Mouse (Mus musculus) intestine, embryonic 15.5 days (tissue): Measurements from ENCODE around the gene Spaca3. TPM values are rescaled to one million over a fixed set of nuclear protein-coding genes. Genes with fewer than 3 reads are reported as not detected.

Source experiments
- ATAC-seq: fragments of 200-750 bp; cut with Nextera tagmentation; 2 replicates; pipeline ENCODE4 v1.8.0; 2017; ENCODE audit warnings: moderate TSS enrichment, moderate library complexity
- H3K27ac ChIP-seq: fragments of 300-500 bp; sonication (generic); 2 replicates; pipeline ENCODE4 v1.5.1; 2015; ENCODE audit warnings: mild to moderate bottlenecking, inconsistent platforms
- H3K27me3 ChIP-seq: fragments of 300-500 bp; sonication (generic); replicated peaks from 2 replicates; pipeline ENCODE4 v1.6.1; 2015; ENCODE audit warnings: inconsistent platforms
- H3K36me3 ChIP-seq: fragments of 300-500 bp; sonication (generic); 2 replicates; pipeline ENCODE4 v1.6.1; 2015; ENCODE audit warnings: inconsistent platforms
- H3K4me1 ChIP-seq: fragments of 300-500 bp; sonication (generic); replicated peaks from 2 replicates; pipeline ENCODE4 v1.6.1; 2015; ENCODE audit warnings: inconsistent platforms
- H3K4me2 ChIP-seq: fragments of 300-500 bp; sonication (generic); replicated peaks from 2 replicates; pipeline ENCODE4 v1.6.1; 2015; ENCODE audit warnings: mild to moderate bottlenecking, inconsistent platforms
- H3K4me3 ChIP-seq: fragments of 300-500 bp; sonication (generic); replicated peaks from 2 replicates; pipeline ENCODE4 v1.5.1; 2015; ENCODE audit warnings: inconsistent platforms
- H3K9ac ChIP-seq: fragments of 300-500 bp; sonication (generic); 2 replicates; pipeline ENCODE4 v1.6.1; 2015; ENCODE audit warnings: inconsistent platforms
- H3K9me3 ChIP-seq: fragments of 300-500 bp; sonication (generic); 2 replicates; pipeline ENCODE4 v1.6.1; 2016; ENCODE audit warnings: inconsistent platforms
- WGBS: fragments of 180-500 bp; shearing (Covaris S2); methylation state at CpG from one replicate; pipeline ENCODE4 v1.1.7; 2015; 5-methylcytosine and 5-hydroxymethylcytosine counted together
- polyA plus RNA-seq: library from polyadenylated mRNA; unstranded; fragments of >200 nt; fragmentation: Nextera tagmentation; extraction: Ambion mirVana; gene quantifications from 2 replicates; pipeline ENCODE4 v1.2.1, GENCODE M21; 2015

Gene Spaca3
- polyA plus RNA-seq, result not detected in 2 replicates

DNA sequence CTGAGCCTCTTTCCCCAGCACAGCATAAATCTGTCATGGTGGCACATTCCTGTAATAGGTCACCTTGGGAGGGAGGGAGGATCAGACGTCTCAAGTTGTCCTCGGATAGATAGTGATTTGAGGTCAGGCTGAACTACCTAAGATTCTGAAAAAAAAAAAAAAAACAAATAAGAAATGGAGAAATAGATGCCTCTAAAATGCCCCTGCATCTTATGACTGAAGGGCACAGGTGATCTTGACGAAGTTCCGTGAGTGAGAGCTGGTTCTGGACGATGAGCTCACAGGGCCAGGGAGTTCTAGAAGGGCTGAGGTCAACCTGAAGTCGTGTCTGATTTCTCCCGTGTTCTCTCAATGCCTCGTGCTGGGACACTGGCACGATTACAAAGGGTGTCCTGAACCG lies at the start of gene Spaca3:
Spaca3 (plus strand) TSS at position 301 of the 400 bp plus-strand sequence.
- Histone ChIP-seq H3K27me3 (no peaks in the 10 kb centered on the region), H3K4me1 (no peaks in the 10 kb centered on the region), H3K9ac (no peak within 1 kb of the TSS), H3K4me3 (no peak within 1 kb of the TSS), H3K4me2 (no peak within 1 kb of the TSS), H3K27ac (no peak within 1 kb of the TSS), H3K9me3 (no peaks in the 10 kb centered on the region), H3K36me3 (no peaks in the 10 kb centered on the region)
- 73% methylated on average over 10 of the region's 10 CpGs for WGBS
- ATAC-seq, result no peak

DNA sequence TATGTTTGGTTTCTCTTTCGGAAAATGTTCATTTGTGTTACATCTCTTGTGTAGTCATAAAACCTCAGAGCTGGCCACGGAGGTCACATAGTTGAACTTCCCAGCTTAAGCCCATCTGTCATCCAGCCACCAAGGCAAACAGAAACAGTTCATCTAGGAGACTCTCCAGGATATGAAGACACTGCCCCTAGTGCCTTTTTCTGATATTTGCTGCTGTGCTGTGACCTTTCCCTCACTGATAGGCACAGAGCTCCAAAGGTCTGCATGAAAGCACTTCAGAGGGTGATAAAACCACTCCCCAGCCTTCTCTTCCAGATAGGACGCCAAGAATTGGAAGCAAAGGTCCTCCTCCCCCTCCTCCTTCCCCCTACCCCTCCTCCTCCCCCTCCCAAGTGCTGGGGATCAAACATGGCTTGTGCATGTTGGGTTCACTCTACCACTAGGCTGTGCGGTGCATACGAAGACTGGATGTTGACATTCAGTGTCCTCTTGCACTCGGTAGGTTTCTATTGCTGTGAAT lies 49.6 kb upstream of the Spaca3 start:
- Histone ChIP-seq H3K27ac (peak overlapping the region; percentile 54), H3K36me3 (peaks cover 5% of the 10 kb centered on the region; the same call in 1 of the 2 replicates), H3K9me3 (no peaks in the 10 kb centered on the region), H3K9ac (no peak overlapping the region), H3K4me2 (peak overlapping the region; percentile 28), H3K27me3 (no peaks in the 10 kb centered on the region), H3K4me3 (no peak overlapping the region), H3K4me1 (peaks cover 21% of the 10 kb centered on the region)
- WGBS, result 52% methylated on average over 6 of the region's 6 CpGs
- peak; percentile 90 for ATAC-seq

DNA sequence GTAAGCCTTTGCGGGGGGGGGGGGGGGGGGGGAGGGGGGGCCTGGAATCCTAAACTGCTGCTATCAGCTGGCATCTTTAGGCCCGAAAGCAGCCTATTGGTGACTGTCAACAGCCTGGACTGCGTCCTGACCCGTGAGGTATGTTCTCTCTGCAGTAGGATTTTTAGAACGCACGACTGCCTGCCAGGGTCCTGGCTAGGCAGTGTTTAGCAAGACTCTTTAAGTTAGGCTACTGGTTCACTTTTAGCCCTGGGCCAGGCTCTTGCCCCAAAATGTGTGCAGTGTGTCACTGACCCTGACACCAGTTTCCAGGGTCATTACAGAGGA lies 48.5 kb upstream of the Spaca3 start:
- Histone ChIP-seq H3K4me1 (peaks cover 21% of the 10 kb centered on the region), H3K4me2 (peak overlapping the region; percentile 91), H3K9me3 (no peaks in the 10 kb centered on the region), H3K27ac (peak overlapping the region; percentile 91), H3K9ac (peak overlapping the region; percentile 75), H3K4me3 (peak overlapping the region; percentile 58), H3K36me3 (peaks cover 12% of the 10 kb centered on the region; the same call in 1 of the 2 replicates), H3K27me3 (no peaks in the 10 kb centered on the region)
- WGBS, result 32% methylated on average over 6 of the region's 6 CpGs
- ATAC-seq, result peak; percentile 13; the same call in 1 of the 2 replicates

DNA sequence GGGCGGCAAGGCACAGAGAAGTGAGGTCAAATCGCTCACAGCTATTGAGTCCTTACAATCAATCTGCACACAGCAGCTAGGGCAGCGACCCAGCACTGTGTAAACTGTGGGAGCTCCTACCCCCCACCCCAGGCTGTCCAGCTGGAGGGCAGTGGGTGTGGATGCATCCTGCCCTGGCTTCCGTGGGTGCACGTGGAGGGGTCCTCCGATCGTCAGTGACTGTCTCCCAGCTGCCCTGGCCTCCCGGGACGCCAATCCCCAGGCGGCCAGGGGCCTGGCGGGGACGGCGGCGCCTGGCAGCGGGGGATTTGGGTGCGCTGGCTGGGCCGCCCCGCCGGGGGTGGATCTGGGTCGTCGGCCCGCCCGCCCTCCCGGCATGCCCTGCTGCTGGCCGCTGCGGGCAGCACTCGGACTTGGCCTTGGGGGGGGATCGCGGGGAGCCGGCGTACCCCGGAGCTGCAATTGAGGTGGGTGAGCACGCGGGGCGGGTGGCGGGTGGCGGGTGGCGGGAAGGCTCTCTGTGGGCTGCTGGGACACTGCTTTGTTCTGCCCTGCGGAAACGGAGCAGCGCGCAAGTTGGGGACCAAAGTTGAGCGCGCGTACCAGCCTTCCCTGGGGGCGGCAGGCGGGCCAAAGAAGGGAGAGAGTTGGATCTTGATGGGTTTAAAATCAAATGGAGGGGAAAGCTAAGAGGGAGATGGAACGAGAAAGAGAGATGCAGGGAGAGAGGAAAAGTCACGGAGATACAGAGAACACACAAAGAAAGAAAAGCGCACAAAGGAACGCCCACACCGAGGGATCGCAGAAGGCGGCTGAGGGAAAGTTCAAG lies 48.0 kb upstream of the Spaca3 start, which contains the start of gene Tmem98:
Tmem98 (plus strand) TSS at position 183 of the 829 bp plus-strand sequence.
- Histone ChIP-seq H3K9me3 (no peaks in the 10 kb centered on the region), H3K4me3 (peak within 1 kb of the TSS; percentile 58), H3K27ac (peak within 1 kb of the TSS; percentile 91), H3K27me3 (no peaks in the 10 kb centered on the region), H3K36me3 (peaks cover 12% of the 10 kb centered on the region; the same call in 1 of the 2 replicates), H3K4me2 (peak within 1 kb of the TSS; percentile 91), H3K9ac (peak within 1 kb of the TSS; percentile 75), H3K4me1 (peaks cover 21% of the 10 kb centered on the region)
- ATAC-seq, result peak; percentile 72
- WGBS, result under 1% methylated on average over 51 of the region's 54 CpGs

DNA sequence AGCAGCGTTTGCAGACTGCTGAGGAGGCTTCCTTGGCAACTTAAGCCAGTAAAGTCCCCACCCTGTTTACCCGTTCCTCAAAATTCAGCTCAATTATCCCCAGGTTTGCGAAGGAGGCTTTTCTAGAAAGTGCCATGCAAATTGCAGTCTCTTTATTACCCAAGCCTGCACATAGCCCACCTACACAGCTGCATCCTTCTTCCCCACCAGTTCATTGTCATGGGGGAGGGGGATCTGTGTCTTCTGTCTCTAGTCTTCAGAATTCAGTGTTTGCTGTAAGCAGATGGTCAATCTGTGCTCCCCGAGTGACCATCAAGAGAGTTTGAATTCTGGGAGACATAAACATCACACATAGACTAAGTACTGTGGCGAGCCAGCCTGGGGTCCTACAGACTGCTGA lies 47.0 kb upstream of the Spaca3 start:
- Histone ChIP-seq H3K4me1 (peaks cover 21% of the 10 kb centered on the region), H3K36me3 (peaks cover 15% of the 10 kb centered on the region; the same call in 1 of the 2 replicates), H3K27me3 (no peaks in the 10 kb centered on the region), H3K4me3 (peak overlapping the region; percentile 58), H3K27ac (peak overlapping the region; percentile 91; the same call in 1 of the 2 replicates), H3K4me2 (peak overlapping the region; percentile 91), H3K9me3 (no peaks in the 10 kb centered on the region), H3K9ac (peak overlapping the region; percentile 75)
- 12% methylated on average over 5 of the region's 5 CpGs for WGBS
- no peak for ATAC-seq

DNA sequence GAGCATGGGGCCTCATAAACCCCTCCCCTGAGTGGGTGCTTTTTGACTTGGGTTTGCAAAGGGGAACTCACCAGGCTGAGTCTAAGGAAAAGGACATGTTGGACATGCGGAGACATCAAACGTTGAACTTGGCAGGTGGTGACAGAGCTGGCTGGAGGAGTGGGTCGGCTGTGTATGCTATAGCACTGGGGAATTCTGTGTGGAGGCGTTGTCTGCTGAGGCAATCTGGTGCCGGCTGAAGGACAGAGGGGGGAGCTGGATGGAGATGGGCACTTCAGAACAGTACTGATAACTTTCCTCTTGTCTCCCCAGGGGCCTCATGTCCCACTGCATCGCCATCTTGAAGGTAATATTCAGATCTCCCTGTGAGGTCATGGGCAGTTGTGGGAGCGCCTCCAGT lies 42.8 kb upstream of the Spaca3 start:
- H3K4me3 ChIP-seq, result no peak overlapping the region
- ATAC-seq, result no peak
- H3K9me3 ChIP-seq, result no peaks in the 10 kb centered on the region
- no peaks in the 10 kb centered on the region for H3K27me3 ChIP-seq
- H3K36me3 ChIP-seq, result peaks cover 18% of the 10 kb centered on the region
- H3K4me1 ChIP-seq, result peaks cover 17% of the 10 kb centered on the region
- H3K9ac ChIP-seq, result no peak overlapping the region
- H3K4me2 ChIP-seq, result no peak overlapping the region
- no peak overlapping the region for H3K27ac ChIP-seq
- WGBS, result 83% methylated on average over 7 of the region's 7 CpGs

DNA sequence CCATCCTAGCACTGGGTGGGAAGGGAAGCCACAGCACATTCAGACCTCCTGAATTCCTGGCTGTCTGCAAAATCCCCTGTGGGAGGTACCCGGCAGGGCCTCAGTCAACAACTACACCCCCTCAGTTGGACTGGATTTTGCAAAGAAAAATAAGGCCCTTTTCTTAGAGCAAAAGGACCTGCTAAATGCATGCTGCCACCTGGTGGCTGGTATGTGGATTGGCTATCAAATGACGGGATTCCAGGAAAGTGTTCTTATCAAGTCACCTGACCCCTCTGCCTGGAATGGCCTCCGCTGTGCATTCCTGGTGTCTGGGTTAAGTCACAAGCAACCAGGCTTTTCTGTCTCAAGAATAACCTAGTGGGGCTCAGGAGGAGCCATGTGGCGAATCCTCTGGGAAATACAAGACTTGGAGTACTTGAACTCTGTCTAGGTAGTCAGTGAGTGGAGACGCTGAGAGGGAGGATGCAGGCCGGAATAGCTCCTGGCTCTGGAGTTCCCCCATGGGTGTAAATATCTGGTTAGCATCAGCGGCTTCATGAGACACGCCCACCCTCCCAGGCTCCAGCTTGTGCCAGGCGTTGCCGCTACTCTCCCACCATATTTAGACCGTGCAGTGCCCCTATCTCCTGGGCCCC lies 40.0 kb upstream of the Spaca3 start:
- no peak overlapping the region for H3K4me3 ChIP-seq
- 17% methylated on average over 11 of the region's 11 CpGs for WGBS
- peaks cover 16% of the 10 kb centered on the region for H3K4me1 ChIP-seq
- H3K27me3 ChIP-seq, result no peaks in the 10 kb centered on the region
- peak overlapping the region; percentile 82 for H3K27ac ChIP-seq
- no peak overlapping the region for H3K9ac ChIP-seq
- H3K4me2 ChIP-seq, result peak overlapping the region; percentile 37
- H3K9me3 ChIP-seq, result no peaks in the 10 kb centered on the region
- ATAC-seq, result peak; percentile 48
- peaks cover 17% of the 10 kb centered on the region; the same call in 1 of the 2 replicates for H3K36me3 ChIP-seq

DNA sequence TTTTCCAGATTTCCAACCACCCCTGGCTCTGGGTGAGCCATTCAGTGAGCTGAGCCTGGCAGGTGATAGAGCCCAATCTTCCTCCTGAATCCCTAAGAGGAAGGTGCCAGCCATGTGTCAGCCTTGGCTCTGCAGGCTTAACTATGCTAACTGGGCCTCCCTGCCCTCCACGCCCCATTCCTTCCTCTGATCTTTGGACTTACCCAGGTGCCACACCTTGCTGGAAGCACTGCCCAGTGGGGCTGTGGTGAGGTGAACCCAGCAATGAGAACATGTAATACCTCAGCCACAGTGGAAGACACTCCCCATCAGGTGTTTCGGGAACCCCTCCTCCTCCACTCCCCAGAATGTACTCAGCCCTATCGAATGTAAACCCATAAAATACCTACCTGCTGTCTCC lies 38.1 kb upstream of the Spaca3 start:
- no peaks in the 10 kb centered on the region for H3K9me3 ChIP-seq
- H3K27ac ChIP-seq, result peak overlapping the region; percentile 69
- no peak overlapping the region for H3K4me2 ChIP-seq
- no peak overlapping the region for H3K4me3 ChIP-seq
- peak; percentile 95 for ATAC-seq
- 72% methylated on average over 3 of the region's 3 CpGs for WGBS
- H3K36me3 ChIP-seq, result peaks cover 14% of the 10 kb centered on the region; the same call in 1 of the 2 replicates
- H3K9ac ChIP-seq, result no peak overlapping the region
- H3K4me1 ChIP-seq, result peaks cover 16% of the 10 kb centered on the region
- no peaks in the 10 kb centered on the region for H3K27me3 ChIP-seq

DNA sequence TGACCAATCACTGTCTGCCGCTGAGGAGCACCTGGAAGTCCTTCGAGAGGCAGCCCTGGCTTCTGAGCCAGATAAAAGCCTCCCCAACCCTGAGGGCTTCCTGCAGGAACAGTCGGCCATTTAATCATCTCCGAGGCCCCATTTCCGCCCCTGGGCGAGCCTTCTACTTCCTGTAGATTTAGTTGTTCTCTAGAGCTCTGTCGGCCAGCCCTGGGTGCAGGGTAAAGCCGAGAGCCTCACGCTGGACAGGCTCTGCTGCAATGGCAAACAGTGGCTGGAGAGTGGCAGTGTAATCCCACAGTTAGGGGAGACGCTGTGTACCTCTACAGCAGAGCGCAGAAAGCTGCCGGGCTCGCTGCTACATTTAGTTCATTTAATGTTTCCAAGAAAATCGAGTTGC lies 36.9 kb upstream of the Spaca3 start:
- H3K36me3 ChIP-seq, result peaks cover 11% of the 10 kb centered on the region; the same call in 1 of the 2 replicates
- no peak overlapping the region for H3K4me2 ChIP-seq
- H3K9me3 ChIP-seq, result no peaks in the 10 kb centered on the region
- H3K4me1 ChIP-seq, result peaks cover 16% of the 10 kb centered on the region
- ATAC-seq, result no peak
- H3K9ac ChIP-seq, result no peak overlapping the region
- no peaks in the 10 kb centered on the region for H3K27me3 ChIP-seq
- WGBS, result 51% methylated on average over 14 of the region's 14 CpGs
- peak overlapping the region; percentile 58 for H3K27ac ChIP-seq
- H3K4me3 ChIP-seq, result no peak overlapping the region

DNA sequence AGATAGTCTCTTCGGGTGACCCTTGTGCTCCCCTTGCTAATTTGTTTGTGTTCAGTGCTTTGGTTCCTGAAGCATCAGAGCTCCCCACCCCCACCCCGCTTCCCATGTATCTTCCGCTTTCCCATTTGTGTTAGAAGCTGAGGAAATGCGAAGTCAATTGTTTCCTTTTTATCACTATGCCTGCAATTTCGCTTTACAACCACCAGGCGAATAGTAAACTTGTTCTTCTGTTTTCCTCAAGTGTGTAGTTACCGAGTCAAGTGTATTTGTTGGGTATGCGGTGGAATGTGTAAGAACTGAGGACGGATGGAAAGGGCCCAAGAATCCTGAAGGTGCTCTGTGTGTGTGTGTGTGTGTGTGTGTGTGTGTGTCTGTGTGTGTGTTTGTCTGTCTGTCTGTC lies 36.4 kb upstream of the Spaca3 start:
- Histone ChIP-seq H3K27me3 (no peaks in the 10 kb centered on the region), H3K27ac (no peak overlapping the region), H3K4me3 (no peak overlapping the region), H3K9me3 (no peaks in the 10 kb centered on the region), H3K36me3 (peaks cover 8% of the 10 kb centered on the region; the same call in 1 of the 2 replicates), H3K4me2 (no peak overlapping the region), H3K9ac (no peak overlapping the region), H3K4me1 (peaks cover 16% of the 10 kb centered on the region)
- WGBS, result 80% methylated on average over 9 of the region's 9 CpGs
- no peak for ATAC-seq

DNA sequence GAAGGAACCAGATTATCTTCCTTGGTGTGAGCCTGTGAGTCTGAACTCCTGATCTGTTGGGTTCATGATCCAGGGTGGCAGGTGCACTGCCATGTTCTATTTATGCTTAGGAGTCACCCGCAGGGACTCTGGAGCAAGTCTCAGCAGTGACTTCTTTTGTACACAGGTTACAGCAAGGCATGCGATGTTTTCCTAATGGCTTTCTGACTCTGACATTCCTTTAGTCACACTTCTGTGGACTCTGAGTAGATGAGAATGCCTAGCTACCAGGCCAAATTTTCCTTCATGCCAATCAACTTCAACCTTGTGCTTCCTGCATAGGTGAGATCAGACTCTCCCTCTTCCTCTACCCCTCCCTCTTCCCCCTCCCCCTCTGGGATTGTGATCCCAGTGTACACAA lies 22.8 kb upstream of the Spaca3 start:
- no peak for ATAC-seq
- 81% methylated on average over 2 of the region's 2 CpGs for WGBS
- H3K4me2 ChIP-seq, result no peak overlapping the region

DNA sequence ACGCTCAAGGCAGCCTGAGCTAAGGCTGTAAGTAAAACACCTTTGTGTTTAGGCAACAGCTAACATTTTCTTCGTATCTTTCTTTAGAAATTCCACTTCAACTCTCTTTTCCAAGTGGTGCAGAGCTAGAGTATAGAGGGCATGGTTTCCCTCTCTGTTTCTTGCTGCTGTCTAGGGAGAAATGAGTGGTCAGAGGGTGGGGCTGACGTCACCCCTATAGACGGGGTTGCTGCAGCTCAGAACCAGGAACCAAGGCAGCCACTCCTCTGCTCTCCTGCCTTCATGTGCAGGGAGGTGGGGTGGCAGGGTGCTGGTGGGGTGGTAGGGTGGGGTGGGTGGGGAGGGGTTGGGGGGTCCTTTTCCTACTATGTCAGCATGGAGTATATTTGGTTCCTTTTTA lies 22.3 kb upstream of the Spaca3 start:
- no peaks in the 10 kb centered on the region for H3K27me3 ChIP-seq
- peak; percentile 56; the same call in 1 of the 2 replicates for ATAC-seq
- no peak overlapping the region for H3K27ac ChIP-seq
- H3K4me2 ChIP-seq, result no peak overlapping the region
- no peaks in the 10 kb centered on the region for H3K9me3 ChIP-seq
- no peaks in the 10 kb centered on the region for H3K36me3 ChIP-seq
- WGBS, result 64% methylated on average over 4 of the region's 4 CpGs
- H3K4me1 ChIP-seq, result no peaks in the 10 kb centered on the region
- no peak overlapping the region for H3K9ac ChIP-seq
- H3K4me3 ChIP-seq, result no peak overlapping the region

More for the DNA sequence above, 22.8 kb upstream of the Spaca3 start:
- no peaks in the 10 kb centered on the region for H3K4me1 ChIP-seq
- no peaks in the 10 kb centered on the region for H3K9me3 ChIP-seq
- H3K4me3 ChIP-seq, result no peak overlapping the region
- no peaks in the 10 kb centered on the region for H3K27me3 ChIP-seq
- no peak overlapping the region for H3K9ac ChIP-seq
- no peaks in the 10 kb centered on the region for H3K36me3 ChIP-seq
- H3K27ac ChIP-seq, result no peak overlapping the region
